In genomic region chr2:34753811-34754550, GRCm38 (mm10) we compare ENCODE assay signal across 8 mouse cellular contexts. TPM values are rescaled to one million over a fixed set of nuclear protein-coding genes. Genes with fewer than 3 reads are reported as not detected.
DNase-seq lines count a peak whose midpoint lies in the region; ATAC-seq lines count a peak whose summit lies in the region.

No protein-coding gene starts in this region.

- peaks cover 16% of the 10 kb centered on the region for H3K4me1 ChIP-seq in intestine, embryonic 16.5 days (ENCODE audit: control insufficient read depth, insufficient read depth, low read length)
- H3K4me1 ChIP-seq in midbrain, embryonic 11.5 days (ENCODE audit: control insufficient read depth, insufficient read depth, low read length), result peaks cover 6% of the 10 kb centered on the region; the same call in 1 of the 2 replicates

- H3K27ac ChIP-seq in intestine, embryonic 16.5 days (ENCODE audit: low read length), result peak overlapping the region; percentile 88
- peak overlapping the region; percentile 82 for H3K27ac ChIP-seq in midbrain, embryonic 11.5 days (ENCODE audit: low read depth, low read length)

- WGBS in intestine, embryonic 16.5 days, result under 1% methylated on average over 102 of the region's 106 CpGs
- under 1% methylated on average over 83 of the region's 106 CpGs for whole genome bisulfite sequencing in midbrain, embryonic 11.5 days

- peak; percentile 97 for ATAC-seq in intestine, embryonic 16.5 days
- peak; percentile 95 for ATAC-seq in midbrain, embryonic 11.5 days (ENCODE audit: low FRiP score)

- peak overlapping the region; percentile 93 for H3K4me3 ChIP-seq in intestine, embryonic 16.5 days (ENCODE audit: low read length)
- peak overlapping the region; percentile 97 for H3K4me3 ChIP-seq in midbrain, embryonic 11.5 days (ENCODE audit: low read depth, low read length)

- DNase-seq in adrenal gland, adult 2 months, result peak; percentile 94
- peak; percentile 93 for DNase-seq in embryo, embryonic 11 days
- peak; percentile 81 to 88 for DNase-seq in gastrocnemius, postnatal 36 days
- peak; percentile 92 for DNase-seq in left cerebral cortex, postnatal 4 days
- peak; percentile 99 for DNase-seq in midbrain, embryonic 11.5 days (ENCODE audit: low spot score, missing footprints)
- peak; percentile 88 for DNase-seq in right cerebral cortex, postnatal 4 days
- peak; percentile 91 for DNase-seq in yolk sac, embryonic 10.5 days (ENCODE audit: low spot score)

- no peaks in the 10 kb centered on the region for H3K9me3 ChIP-seq in intestine, embryonic 16.5 days (ENCODE audit: control insufficient read depth, low read length)
- H3K9me3 ChIP-seq in midbrain, embryonic 11.5 days (ENCODE audit: control insufficient read depth, low read length), result no peaks in the 10 kb centered on the region

- no peaks in the 10 kb centered on the region for H3K27me3 ChIP-seq in intestine, embryonic 16.5 days (replicated peaks; ENCODE audit: control insufficient read depth, insufficient read depth, low read length)
- H3K27me3 ChIP-seq in midbrain, embryonic 11.5 days (ENCODE audit: control insufficient read depth, insufficient read depth, low read length), result no peaks in the 10 kb centered on the region

- intact Hi-C loops in gastrocnemius, postnatal 36 days (cut with DNase I), result no loop called here
- intact Hi-C loops in left cerebral cortex, postnatal 4 days (cut with DNase I), result no loop called here

- H3K9ac ChIP-seq in intestine, embryonic 16.5 days (ENCODE audit: low read depth, low read length), result peak overlapping the region; percentile 96
- H3K9ac ChIP-seq in midbrain, embryonic 11.5 days (ENCODE audit: low read length), result peak overlapping the region; percentile 82

- peak overlapping the region; percentile 61 for H3K4me2 ChIP-seq in intestine, embryonic 16.5 days (ENCODE audit: low read depth, low read length)
- peak overlapping the region; percentile 69 for H3K4me2 ChIP-seq in midbrain, embryonic 11.5 days

- no peaks in the 10 kb centered on the region for H3K36me3 ChIP-seq in intestine, embryonic 16.5 days (ENCODE audit: control insufficient read depth, insufficient read depth, low read length)
- no peaks in the 10 kb centered on the region for H3K36me3 ChIP-seq in midbrain, embryonic 11.5 days (ENCODE audit: control insufficient read depth, insufficient read depth, low read length)

RNA-seq across cellular contexts. Expression of gene Gapvd1, which starts 1.1 kb away (rescaled TPM):
- total RNA-seq in adrenal gland, adult 2 months (2021), result 10 to 100 TPM; 47.7 to 64.7 TPM
- 7.6 and 9.1 TPM in 2 replicates for polyA plus RNA-seq in adrenal gland, adult 2 months (2012; rRNA removed)
- 10 to 100 TPM; 28.7 to 34.7 TPM for total RNA-seq in gastrocnemius, postnatal 36 days (2021)
- polyA plus RNA-seq in intestine, embryonic 16.5 days (2015; fragmentation: Nextera tagmentation; extraction: Ambion mirVana), result 56.6 and 61.3 TPM in 2 replicates
- 100 to 1,000 TPM; 119 to 123 TPM for total RNA-seq in left cerebral cortex, postnatal 4 days (2021)
- 102 and 104 TPM in 2 replicates for polyA plus RNA-seq in midbrain, embryonic 11.5 days (2014; fragmentation: Nextera tagmentation; extraction: Ambion mirVana)

RNA-seq across cellular contexts. Expression of gene Hspa5, which starts 17.8 kb away (rescaled TPM):
- total RNA-seq in adrenal gland, adult 2 months (2021), result 100 to 1,000 TPM; 501 to 605 TPM
- 869 and 995 TPM in 2 replicates for polyA plus RNA-seq in adrenal gland, adult 2 months (2012; rRNA removed)
- 100 to 1,000 TPM; 168 to 180 TPM for total RNA-seq in gastrocnemius, postnatal 36 days (2021)
- 991 and 1,092 TPM in 2 replicates for polyA plus RNA-seq in intestine, embryonic 16.5 days (2015; fragmentation: Nextera tagmentation; extraction: Ambion mirVana)
- 100 to 1,000 TPM; 260 to 290 TPM for total RNA-seq in left cerebral cortex, postnatal 4 days (2021)
- polyA plus RNA-seq in midbrain, embryonic 11.5 days (2014; fragmentation: Nextera tagmentation; extraction: Ambion mirVana), result 846 and 849 TPM in 2 replicates

RNA-seq across cellular contexts. Expression of gene Rabepk, which starts 45.7 kb away (rescaled TPM):
- 10 to 100 TPM; 25.0 to 28.3 TPM for total RNA-seq in adrenal gland, adult 2 months (2021)
- polyA plus RNA-seq in adrenal gland, adult 2 months (2012; rRNA removed), result 27.1 and 32.6 TPM in 2 replicates
- total RNA-seq in gastrocnemius, postnatal 36 days (2021), result 1 to 10 TPM; 7.5 to 8.6 TPM
- 40.9 and 47.0 TPM in 2 replicates for polyA plus RNA-seq in intestine, embryonic 16.5 days (2015; fragmentation: Nextera tagmentation; extraction: Ambion mirVana)
- total RNA-seq in left cerebral cortex, postnatal 4 days (2021), result 10 to 100 TPM; 22.9 to 25.2 TPM
- polyA plus RNA-seq in midbrain, embryonic 11.5 days (2014; fragmentation: Nextera tagmentation; extraction: Ambion mirVana), result 28.8 and 31.3 TPM in 2 replicates

Comparison
In these comparisons a context has a peak if more than half of its experiments do, and no peak if none do; other contexts are left out.
1. Peak in every context shown above with its lines: DNase-seq, ATAC-seq, H3K4me3 ChIP-seq and H3K27ac ChIP-seq.